Mouse (Mus musculus) thymus, postnatal 0 days (tissue): ENCODE measurements around the gene Vmn2r33. TPM values are rescaled to one million over a fixed set of nuclear protein-coding genes. Genes with fewer than 3 reads are reported as not detected.
"Not testable (repeated sequence)": the region's sequence is repeated elsewhere in the genome, so short reads cannot be mapped to it uniquely, and the experiment has no call there.

ENCODE experiments used
- DNase-seq: peaks from one replicate; pipeline ENCODE4 v3.0.0-alpha.2; 2015; ENCODE audit warnings: low spot score
- polyA plus RNA-seq: library from polyadenylated mRNA; unstranded; fragments of >200 nt; fragmentation: Nextera tagmentation; extraction: Ambion mirVana; gene quantifications from 2 replicates; pipeline ENCODE4 v1.2.1, GENCODE M21; 2015

Gene Vmn2r33
- polyA plus RNA-seq: not detected in 2 replicates

GRCm38 (mm10) chr7:7566686-7567085, at the start of gene Vmn2r33:
TSS of gene Vmn2r33 (minus strand) at chr7:7566786.
- not testable (repeated sequence) for DNase-seq

Other genes with a start within 250 kb of the Vmn2r33 start
- gene Vmn2r30, start 229.2 kb downstream of the Vmn2r33 start, polyA plus RNA-seq: not detected in 2 replicates
- not detected in 2 replicates for gene Gm45783, start 192.2 kb downstream of the Vmn2r33 start, polyA plus RNA-seq
- gene Vmn2r31, start 167.1 kb downstream of the Vmn2r33 start, polyA plus RNA-seq: not detected in 2 replicates
- not detected in 2 replicates for gene Vmn2r32, start 86.8 kb downstream of the Vmn2r33 start, polyA plus RNA-seq
- not detected in 2 replicates for gene Vmn2r34, start 122.7 kb upstream of the Vmn2r33 start, polyA plus RNA-seq